Mouse (Mus musculus) cerebellum, adult 2 months (tissue): ENCODE results near the gene Fam57b. TPM values are rescaled to one million over a fixed set of nuclear protein-coding genes. Genes with fewer than 3 reads are reported as not detected.

ENCODE experiments used
- DNase-seq, 2 experiments: peaks; one replicate each; pipeline ENCODE4 v3.0.0; 2021
- H3K27ac ChIP-seq: fragments of 200-500 bp; 2 replicates; pipeline ENCODE4 v1.5.1; 2012; ENCODE audit warnings: low read length, control low read depth, inconsistent platforms; ENCODE audit not compliant: insufficient read depth
- H3K27me3 ChIP-seq: fragments of 200-500 bp; 2 replicates; pipeline ENCODE4 v1.6.1; 2012; ENCODE audit warnings: inconsistent platforms, mild to moderate bottlenecking, low read length, moderate library complexity; ENCODE audit not compliant: control insufficient read depth, insufficient read depth
- H3K4me1 ChIP-seq: fragments of 200-500 bp; 2 replicates; pipeline ENCODE4 v1.6.1; 2011; ENCODE audit warnings: low read length; ENCODE audit not compliant: control insufficient read depth, insufficient read depth
- H3K4me3 ChIP-seq: fragments of 200-500 bp; replicated peaks from 2 replicates; pipeline ENCODE3; 2011; ENCODE audit warnings: mild to moderate bottlenecking, low read depth, low read length, control low read depth; ENCODE audit not compliant: insufficient read depth
- CTCF ChIP-seq: fragments of 200-500 bp; IDR thresholded peaks from 2 replicates; pipeline ENCODE4 v1.5.1; 2011; ENCODE audit warnings: low read depth, mild to moderate bottlenecking, control low read depth, low read length, moderate library complexity, borderline replicate concordance; ENCODE audit not compliant: insufficient read depth
- POLR2A ChIP-seq: fragments of 200-500 bp; IDR thresholded peaks from 2 replicates; pipeline ENCODE4 v1.6.1; 2011; ENCODE audit warnings: low read length, control low read depth, borderline replicate concordance; ENCODE audit not compliant: insufficient read depth
- WGBS: fragments of 180-500 bp; shearing (Covaris S2); methylation state at CpG from one replicate; pipeline ENCODE4 v1.1.7; 2018; 5-methylcytosine and 5-hydroxymethylcytosine counted together
- polyA plus RNA-seq: library from polyadenylated mRNA; depleted of rRNA; stranded (reverse); fragments of >200 nt; gene quantifications from 2 replicates; pipeline ENCODE4 v1.2.3, GENCODE M21; 2012

The Fam57b gene
- polyA plus RNA-seq, 1 experiment = 196 TPM

DNA sequence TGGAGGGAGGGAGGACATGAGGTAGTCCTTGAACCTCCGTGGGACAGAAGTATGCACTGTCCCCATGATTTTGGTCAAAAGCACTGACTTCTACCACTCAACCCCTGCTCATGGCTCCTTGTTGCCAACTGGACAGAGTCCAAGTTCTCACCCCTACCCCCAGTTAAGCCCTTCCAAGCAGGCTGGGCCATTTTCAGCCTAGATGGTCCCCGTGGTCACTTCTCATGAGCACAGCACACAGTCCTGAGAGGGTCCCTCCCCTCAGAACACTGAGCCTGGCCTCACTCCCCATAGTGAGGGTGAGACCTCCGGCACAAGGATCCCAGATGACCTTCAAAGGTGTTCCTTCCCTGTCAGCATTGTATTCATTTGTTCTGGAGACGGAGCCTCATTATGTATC, 8.3 kb upstream of the Fam57b start:
- 73% methylated on average over 4 of the region's 4 CpGs for WGBS
- DNase-seq = no peak
- no peaks in the 10 kb centered on the region for H3K4me1 ChIP-seq
- H3K27ac ChIP-seq = no peak overlapping the region
- TF ChIP-seq POLR2A = no peak
- no peak for TF ChIP-seq CTCF
- no peak overlapping the region for H3K4me3 ChIP-seq
- H3K27me3 ChIP-seq = no peaks in the 10 kb centered on the region

GRCm38 (mm10) chr7:126791851-126792720, 5.4 kb upstream of the Fam57b start, which contains the start of gene Ppp4c:
Gene Ppp4c, minus strand, starts transcription at chr7:126792496.
- no peaks in the 10 kb centered on the region for H3K27me3 ChIP-seq
- DNase-seq = peak; percentile 95 to 97
- under 1% methylated on average over 73 of the region's 83 CpGs for WGBS
- H3K4me3 ChIP-seq = peak within 1 kb of the TSS; percentile 68
- no peak within 1 kb of the TSS; the same call in 1 of the 2 replicates for H3K27ac ChIP-seq
- TF ChIP-seq POLR2A (peak; percentile 66; the same call in 1 of the 2 replicates), CTCF (no peak)
- H3K4me1 ChIP-seq = peaks cover 12% of the 10 kb centered on the region

- WGBS = 25% methylated on average over 11 of the region's 11 CpGs
Observed at GRCm38 (mm10) chr7:126792721-126793443, 4.6 kb upstream of the Fam57b start.

GRCm38 (mm10) chr7:126793456-126794270, 3.8 kb upstream of the Fam57b start:
- Histone ChIP-seq H3K27ac (no peak overlapping the region), H3K4me1 (peaks cover 12% of the 10 kb centered on the region), H3K4me3 (no peak overlapping the region), H3K27me3 (no peaks in the 10 kb centered on the region)
- no peak for DNase-seq
- WGBS = 70% methylated on average over 4 of the region's 4 CpGs
- TF ChIP-seq POLR2A (peak; percentile 10; the same call in 1 of the 2 replicates), CTCF (no peak)

More at GRCm38 (mm10) chr7:126792721-126793443, 4.6 kb upstream of the Fam57b start:
- TF ChIP-seq POLR2A (no peak), CTCF (no peak)
- H3K4me3 ChIP-seq = peak overlapping the region; percentile 68
- H3K27ac ChIP-seq = no peak overlapping the region; the same call in 1 of the 2 replicates
- H3K4me1 ChIP-seq = peaks cover 12% of the 10 kb centered on the region
- no peak for DNase-seq
- no peaks in the 10 kb centered on the region for H3K27me3 ChIP-seq

- TF ChIP-seq POLR2A (no peak), CTCF (no peak)
- H3K4me3 ChIP-seq = no peak overlapping the region
- no peak overlapping the region for H3K27ac ChIP-seq
- no peaks in the 10 kb centered on the region for H3K27me3 ChIP-seq
- H3K4me1 ChIP-seq = peaks cover 12% of the 10 kb centered on the region
- DNase-seq = no peak
- 78% methylated on average over 4 of the region's 4 CpGs for WGBS
Observed at GRCm38 (mm10) chr7:126794271-126794605, 3.2 kb upstream of the Fam57b start.

DNA sequence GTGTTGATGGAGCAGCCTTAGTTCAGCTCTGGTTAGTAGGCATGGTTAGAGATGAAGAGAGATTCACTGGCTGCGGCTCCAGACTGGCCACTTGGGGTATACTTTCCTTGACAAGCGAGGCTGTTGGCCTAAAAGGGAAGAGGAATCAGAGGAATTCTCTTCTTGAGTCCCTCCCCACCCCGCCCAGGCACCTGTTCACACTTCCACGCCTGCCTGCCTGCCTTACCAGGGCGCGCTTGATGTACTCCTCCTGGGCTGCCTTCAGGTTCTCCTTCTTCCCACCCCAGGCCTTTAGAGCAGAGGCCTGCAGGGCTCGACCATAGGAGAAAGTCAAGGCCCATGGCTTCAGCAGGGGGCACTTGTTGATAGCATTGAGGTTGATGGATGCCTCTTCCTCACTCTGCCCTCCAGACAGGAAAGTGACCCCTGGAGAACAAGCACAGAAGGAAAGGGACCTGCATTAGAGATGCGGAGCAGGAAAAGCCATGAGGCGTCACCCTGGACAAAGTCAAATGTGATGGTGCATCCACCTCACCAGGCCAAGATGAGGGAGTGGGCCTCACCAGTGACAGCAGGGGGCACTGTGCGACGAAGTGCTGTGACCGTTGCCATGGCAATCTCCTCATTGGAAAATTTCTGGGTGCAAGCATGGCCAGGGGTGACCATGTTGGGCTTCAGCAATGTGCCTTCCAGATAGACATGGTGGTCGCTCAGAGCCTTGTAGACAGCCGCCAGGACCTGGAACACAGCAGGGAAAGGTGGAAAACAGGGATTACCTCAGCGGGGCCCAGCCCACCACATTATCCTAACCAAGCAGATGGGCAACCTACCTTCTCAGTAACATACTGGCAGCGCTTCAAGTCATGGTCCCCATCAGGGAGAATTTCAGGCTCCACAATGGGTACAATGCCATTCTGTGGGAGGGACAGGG, 1.8 kb upstream of the Fam57b start:
- WGBS = 48% methylated on average over 16 of the region's 16 CpGs
- Histone ChIP-seq H3K4me1 (peaks cover 16% of the 10 kb centered on the region), H3K4me3 (no peak overlapping the region)

More for the DNA sequence above, 1.8 kb upstream of the Fam57b start:
- H3K27ac ChIP-seq = no peak overlapping the region
- no peak for TF ChIP-seq POLR2A
- no peak for TF ChIP-seq CTCF
- DNase-seq = peak in 1 of 2 experiments; percentile 29
- no peaks in the 10 kb centered on the region for H3K27me3 ChIP-seq
